Mouse (Mus musculus) midbrain, postnatal 0 days (tissue): Measurements from ENCODE around the gene Hrct1. TPM values are rescaled to one million over a fixed set of nuclear protein-coding genes. Genes with fewer than 3 reads are reported as not detected.
A peak's percentile ranks its signal among the peaks of the same experiment; 100 is the strongest.

Experiments used
- ATAC-seq: fragments of 200-750 bp; cut with Nextera tagmentation; 2 replicates; pipeline ENCODE4 v1.8.0; 2017; ENCODE audit warnings: moderate number of reproducible peaks, mild to moderate bottlenecking, moderate TSS enrichment, moderate library complexity; ENCODE audit not compliant: low FRiP score
- DNase-seq: peaks from one replicate; pipeline ENCODE4 v3.0.0-alpha.2; 2015; ENCODE audit warnings: low spot score
- H3K27ac ChIP-seq: fragments of 300-500 bp; sonication (generic); 2 replicates; pipeline ENCODE4 v1.5.1; 2014; ENCODE audit warnings: low read depth, mild to moderate bottlenecking, low read length, mixed read lengths
- H3K27me3 ChIP-seq: fragments of 300-500 bp; sonication (generic); 2 replicates; pipeline ENCODE4 v1.6.1; 2014; ENCODE audit warnings: low read length, control low read depth, mixed read lengths; ENCODE audit not compliant: insufficient read depth
- H3K36me3 ChIP-seq: fragments of 300-500 bp; sonication (generic); 2 replicates; pipeline ENCODE4 v1.6.1; 2014; ENCODE audit warnings: low read length, control low read depth, mixed read lengths; ENCODE audit not compliant: insufficient read depth
- H3K4me1 ChIP-seq: fragments of 300-500 bp; sonication (generic); 2 replicates; pipeline ENCODE4 v1.6.1; 2014; ENCODE audit warnings: mild to moderate bottlenecking, control low read depth, antibody characterized with exemption, low read length, mixed read lengths; ENCODE audit not compliant: insufficient read depth
- H3K4me2 ChIP-seq: fragments of 300-500 bp; sonication (generic); 2 replicates; pipeline ENCODE4 v1.6.1; 2014; ENCODE audit warnings: low read depth, mild to moderate bottlenecking, low read length, mixed read lengths; ENCODE audit not compliant: poor library complexity, severe bottlenecking
- H3K4me3 ChIP-seq: fragments of 300-500 bp; sonication (generic); 2 replicates; pipeline ENCODE4 v1.5.1; 2014; ENCODE audit warnings: low read depth, mild to moderate bottlenecking, low read length, moderate library complexity
- H3K9ac ChIP-seq: fragments of 300-500 bp; sonication (generic); replicated peaks from 2 replicates; pipeline ENCODE4 v1.6.1; 2014; ENCODE audit warnings: mild to moderate bottlenecking, low read length, moderate library complexity, mixed read lengths; ENCODE audit not compliant: poor library complexity, severe bottlenecking
- H3K9me3 ChIP-seq: fragments of 300-500 bp; sonication (generic); 2 replicates; pipeline ENCODE4 v1.6.1; 2016; ENCODE audit warnings: low read length, control low read depth
- CTCF ChIP-seq: IDR thresholded peaks from 2 replicates; pipeline ENCODE4 v1.5.1; 2016; ENCODE audit warnings: antibody characterized with exemption, mild to moderate bottlenecking
- WGBS: fragments of 180-500 bp; shearing (Covaris S2); extraction: QIAGEN DNeasy Blood & Tissue Kit; methylation state at CpG from one replicate; pipeline ENCODE4 v1.1.7; 2014; 5-methylcytosine and 5-hydroxymethylcytosine counted together
- polyA plus RNA-seq: library from polyadenylated mRNA; unstranded; fragments of >200 nt; fragmentation: Nextera tagmentation; extraction: Ambion mirVana; gene quantifications from 2 replicates; pipeline ENCODE4 v1.2.1, GENCODE M21; 2015
- total RNA-seq: library from RNA; depleted of rRNA; stranded (reverse); fragments of >200 nt; gene quantifications from 2 replicates; pipeline ENCODE4 v1.2.3, GENCODE M21; 2014; rRNA removed

Gene Hrct1
- total RNA-seq (1.1 TPM in 2 replicates), polyA plus RNA-seq (0.72 and 1.1 TPM in 2 replicates)

- 57% methylated on average over 3 of the region's 3 CpGs for WGBS
- ATAC-seq = no peak
- no peak for TF ChIP-seq CTCF
Observed at GRCm38 (mm10) chr4:43726995-43727394, at the start of gene Hrct1. Hrct1 (plus strand) TSS chr4:43727188.

GRCm38 (mm10) chr4:43678541-43678940 lies 48.4 kb upstream of the Hrct1 start:
- ATAC-seq = no peak
- no peak for TF ChIP-seq CTCF
- no peak overlapping the region for H3K4me3 ChIP-seq
- no peak overlapping the region for H3K4me2 ChIP-seq
- no peaks in the 10 kb centered on the region for H3K27me3 ChIP-seq
- no peaks in the 10 kb centered on the region for H3K9me3 ChIP-seq
- no peak overlapping the region for H3K27ac ChIP-seq
- H3K4me1 ChIP-seq = no peaks in the 10 kb centered on the region
- DNase-seq = no peak
- H3K36me3 ChIP-seq = peaks cover 72% of the 10 kb centered on the region
- 82% methylated on average over 6 of the region's 6 CpGs for WGBS
- no peak overlapping the region for H3K9ac ChIP-seq

More at GRCm38 (mm10) chr4:43726995-43727394, at the start of gene Hrct1:
- H3K4me2 ChIP-seq = no peak within 1 kb of the TSS
- DNase-seq = no peak
- H3K9me3 ChIP-seq = no peaks in the 10 kb centered on the region
- H3K36me3 ChIP-seq = no peaks in the 10 kb centered on the region
- H3K9ac ChIP-seq = no peak within 1 kb of the TSS
- peak within 1 kb of the TSS; percentile 7; the same call in 1 of the 2 replicates for H3K27ac ChIP-seq
- H3K4me3 ChIP-seq = no peak within 1 kb of the TSS
- no peaks in the 10 kb centered on the region for H3K4me1 ChIP-seq
- H3K27me3 ChIP-seq = no peaks in the 10 kb centered on the region

- H3K4me1 ChIP-seq = no peaks in the 10 kb centered on the region
- no peak for TF ChIP-seq CTCF
- no peaks in the 10 kb centered on the region for H3K27me3 ChIP-seq
- H3K4me2 ChIP-seq = no peak overlapping the region
- WGBS = 96% methylated on average over 7 of the region's 7 CpGs
- DNase-seq (no peak), ATAC-seq (no peak)
- no peak overlapping the region for H3K4me3 ChIP-seq
- H3K9me3 ChIP-seq = no peaks in the 10 kb centered on the region
- H3K27ac ChIP-seq = no peak overlapping the region
- H3K9ac ChIP-seq = no peak overlapping the region
- H3K36me3 ChIP-seq = peaks cover 72% of the 10 kb centered on the region
Observed at GRCm38 (mm10) chr4:43679416-43680043, 47.5 kb upstream of the Hrct1 start.

GRCm38 (mm10) chr4:43690021-43690420 lies 37.0 kb upstream of the Hrct1 start:
- H3K9me3 ChIP-seq = no peaks in the 10 kb centered on the region
- H3K4me3 ChIP-seq = no peak overlapping the region
- no peaks in the 10 kb centered on the region for H3K27me3 ChIP-seq
- H3K4me2 ChIP-seq = no peak overlapping the region
- H3K9ac ChIP-seq = no peak overlapping the region
- H3K27ac ChIP-seq = no peak overlapping the region
- no peak for TF ChIP-seq CTCF
- WGBS = 88% methylated on average over 17 of the region's 17 CpGs
- H3K36me3 ChIP-seq = peaks cover 41% of the 10 kb centered on the region
- no peaks in the 10 kb centered on the region for H3K4me1 ChIP-seq
- ATAC-seq (no peak), DNase-seq (no peak)

GRCm38 (mm10) chr4:43691026-43691425 lies 36.0 kb upstream of the Hrct1 start:
- Histone ChIP-seq H3K4me2 (no peak overlapping the region), H3K36me3 (peaks cover 32% of the 10 kb centered on the region), H3K9me3 (no peaks in the 10 kb centered on the region), H3K27me3 (no peaks in the 10 kb centered on the region), H3K4me1 (no peaks in the 10 kb centered on the region), H3K27ac (no peak overlapping the region), H3K9ac (no peak overlapping the region), H3K4me3 (no peak overlapping the region)
- no peak for ATAC-seq
- no peak for TF ChIP-seq CTCF
- no peak for DNase-seq
- 88% methylated on average over 5 of the region's 5 CpGs for WGBS

- DNase-seq (no peak), ATAC-seq (no peak)
- Histone ChIP-seq H3K4me1 (no peaks in the 10 kb centered on the region), H3K4me3 (no peak overlapping the region), H3K27ac (no peak overlapping the region), H3K36me3 (peaks cover 21% of the 10 kb centered on the region), H3K9me3 (no peaks in the 10 kb centered on the region), H3K9ac (no peak overlapping the region), H3K4me2 (no peak overlapping the region), H3K27me3 (no peaks in the 10 kb centered on the region)
- 80% methylated on average over 5 of the region's 5 CpGs for WGBS
- no peak for TF ChIP-seq CTCF
Observed at GRCm38 (mm10) chr4:43693806-43694241, 33.2 kb upstream of the Hrct1 start.
